Mouse (Mus musculus) forebrain, postnatal 0 days (tissue): ENCODE data around the gene Rgmb. TPM values are rescaled to one million over a fixed set of nuclear protein-coding genes. Genes with fewer than 3 reads are reported as not detected.

Experiments used
- ATAC-seq: fragments of 200-750 bp; cut with Nextera tagmentation; 2 replicates; pipeline ENCODE4 v1.8.0; 2017; ENCODE audit warnings: mild to moderate bottlenecking, moderate library complexity
- DNase-seq: peaks from one replicate; pipeline ENCODE4 v3.0.0-alpha.2; 2015
- H3K27ac ChIP-seq: fragments of 300-500 bp; sonication (generic); 2 replicates; pipeline ENCODE4 v1.5.1; 2014; ENCODE audit warnings: low read depth, mild to moderate bottlenecking, antibody characterized with exemption, low read length, moderate library complexity, mixed read lengths
- H3K27me3 ChIP-seq: fragments of 300-500 bp; sonication (generic); 2 replicates; pipeline ENCODE4 v1.6.1; 2014; ENCODE audit warnings: mild to moderate bottlenecking, low read length, mixed read lengths; ENCODE audit not compliant: insufficient read depth
- H3K36me3 ChIP-seq: fragments of 300-500 bp; sonication (generic); 2 replicates; pipeline ENCODE4 v1.6.1; 2014; ENCODE audit warnings: mild to moderate bottlenecking, moderate library complexity; ENCODE audit not compliant: insufficient read depth
- H3K4me1 ChIP-seq: fragments of 300-500 bp; sonication (generic); 2 replicates; pipeline ENCODE4 v1.6.1; 2014; ENCODE audit warnings: antibody characterized with exemption; ENCODE audit not compliant: insufficient read depth
- H3K4me2 ChIP-seq: fragments of 300-500 bp; sonication (generic); 2 replicates; pipeline ENCODE4 v1.6.1; 2014; ENCODE audit warnings: low read depth, mild to moderate bottlenecking, moderate library complexity
- H3K4me3 ChIP-seq: fragments of 300-500 bp; sonication (generic); 2 replicates; pipeline ENCODE4 v1.5.1; 2014; ENCODE audit warnings: low read depth, low read length, mixed read lengths
- H3K9ac ChIP-seq: fragments of 300-500 bp; sonication (generic); 2 replicates; pipeline ENCODE4 v1.6.1; 2014; ENCODE audit warnings: mild to moderate bottlenecking
- H3K9me3 ChIP-seq: fragments of 300-500 bp; sonication (generic); 2 replicates; pipeline ENCODE4 v1.6.1; 2016; ENCODE audit warnings: low read length
- CTCF ChIP-seq: sonication (generic); IDR thresholded peaks from 2 replicates; pipeline ENCODE4 v1.5.1; 2016; ENCODE audit warnings: antibody characterized with exemption, control low read depth, low read depth
- WGBS: fragments of 180-500 bp; shearing (Covaris S2); extraction: QIAGEN DNeasy Blood & Tissue Kit; methylation state at CpG from one replicate; pipeline ENCODE4 v1.1.7; 2014; 5-methylcytosine and 5-hydroxymethylcytosine counted together
- polyA plus RNA-seq: library from polyadenylated mRNA; unstranded; fragments of >200 nt; fragmentation: Nextera tagmentation; extraction: Ambion mirVana; gene quantifications from 2 replicates; pipeline ENCODE4 v1.2.1, GENCODE M21; 2015
- total RNA-seq: library from RNA; depleted of rRNA; stranded (reverse); fragments of >200 nt; gene quantifications from 2 replicates; pipeline ENCODE4 v1.2.3, GENCODE M21; 2014; rRNA removed

Gene Rgmb
- total and polyA plus RNA-seq, 2 experiments from 2014 or later = 48.1 to 81.4 TPM

- no peak for ATAC-seq
- H3K4me2 ChIP-seq = no peak overlapping the region
- 80% methylated on average over 5 of the region's 5 CpGs for WGBS
Observed at GRCm38 (mm10) chr17:15776349-15776748, 54.5 kb downstream of the Rgmb start.

GRCm38 (mm10) chr17:15774565-15775215 lies 56.1 kb downstream of the Rgmb start:
- Histone ChIP-seq H3K27ac (no peak overlapping the region), H3K36me3 (peaks cover 9% of the 10 kb centered on the region; the same call in 1 of the 2 replicates), H3K4me3 (no peak overlapping the region), H3K4me1 (no peaks in the 10 kb centered on the region), H3K4me2 (no peak overlapping the region), H3K9me3 (no peaks in the 10 kb centered on the region), H3K9ac (no peak overlapping the region), H3K27me3 (no peaks in the 10 kb centered on the region)
- DNase-seq (no peak), ATAC-seq (no peak)
- 78% methylated on average over 5 of the region's 5 CpGs for WGBS
- TF ChIP-seq CTCF = no peak

More at GRCm38 (mm10) chr17:15776349-15776748, 54.5 kb downstream of the Rgmb start:
- Histone ChIP-seq H3K36me3 (no peaks in the 10 kb centered on the region), H3K4me1 (no peaks in the 10 kb centered on the region), H3K27ac (no peak overlapping the region), H3K27me3 (no peaks in the 10 kb centered on the region), H3K9ac (no peak overlapping the region), H3K4me3 (no peak overlapping the region), H3K9me3 (no peaks in the 10 kb centered on the region)
- no peak for DNase-seq
- no peak for TF ChIP-seq CTCF

DNA sequence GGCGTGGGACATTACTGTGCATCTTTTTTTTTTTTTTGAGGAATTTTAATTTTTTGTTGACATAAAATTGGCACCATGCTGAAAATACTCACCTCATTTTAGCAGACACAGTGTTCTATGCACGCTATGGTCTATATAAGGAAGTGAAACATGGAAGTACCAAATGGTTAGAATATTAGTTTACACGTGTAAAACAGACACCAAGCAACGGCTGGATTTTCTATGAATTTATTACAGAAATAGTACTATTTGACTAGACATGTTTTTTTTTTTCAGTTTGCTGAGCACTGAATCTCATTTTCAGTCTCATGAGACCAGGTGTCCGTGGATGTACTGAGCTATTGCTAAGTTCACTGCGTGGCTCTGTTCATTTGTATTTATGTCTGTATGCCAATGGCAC lies 56.9 kb downstream of the Rgmb start:
- DNase-seq = no peak
- H3K4me2 ChIP-seq = no peak overlapping the region
- no peak overlapping the region for H3K4me3 ChIP-seq
- H3K9ac ChIP-seq = no peak overlapping the region
- H3K27ac ChIP-seq = no peak overlapping the region
- no peaks in the 10 kb centered on the region for H3K9me3 ChIP-seq
- H3K27me3 ChIP-seq = no peaks in the 10 kb centered on the region
- H3K4me1 ChIP-seq = no peaks in the 10 kb centered on the region
- no peak for ATAC-seq
- 71% methylated on average over 6 of the region's 6 CpGs for whole genome bisulfite sequencing
- no peak for TF ChIP-seq CTCF
- peaks cover 16% of the 10 kb centered on the region; the same call in 1 of the 2 replicates for H3K36me3 ChIP-seq

- DNase-seq (no peak), ATAC-seq (no peak)
- no peaks in the 10 kb centered on the region for H3K4me1 ChIP-seq
- H3K27ac ChIP-seq = no peak overlapping the region
- H3K9me3 ChIP-seq = no peaks in the 10 kb centered on the region
- no peak overlapping the region for H3K4me2 ChIP-seq
- no peak overlapping the region for H3K9ac ChIP-seq
- 83% methylated on average over 7 of the region's 7 CpGs for WGBS
- no peak for TF ChIP-seq CTCF
- H3K4me3 ChIP-seq = no peak overlapping the region
- no peaks in the 10 kb centered on the region for H3K27me3 ChIP-seq
- H3K36me3 ChIP-seq = peaks cover 48% of the 10 kb centered on the region
Observed at GRCm38 (mm10) chr17:15769081-15769724, 61.6 kb downstream of the Rgmb start.

DNA sequence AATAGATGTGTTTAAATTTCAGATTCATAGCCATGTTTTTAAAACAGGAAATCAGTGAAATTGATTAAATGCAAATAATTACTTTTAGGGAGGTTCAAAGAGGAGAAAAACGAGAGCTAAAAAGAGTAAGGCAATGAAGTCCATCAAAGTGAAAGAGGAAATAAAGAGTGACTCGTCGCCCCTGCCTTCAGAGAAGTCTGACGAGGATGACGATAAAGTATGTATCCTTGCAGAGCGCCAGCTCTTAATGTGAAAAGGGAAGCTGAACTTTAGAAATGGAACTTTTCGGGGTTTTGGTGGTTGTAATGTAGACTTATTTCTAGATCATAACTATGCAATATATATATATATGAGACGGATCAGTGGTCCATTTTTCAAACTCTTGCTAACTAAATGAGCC lies 69.6 kb downstream of the Rgmb start:
- ATAC-seq (no peak), DNase-seq (no peak)
- H3K27me3 ChIP-seq = no peaks in the 10 kb centered on the region
- H3K9ac ChIP-seq = no peak overlapping the region
- H3K4me1 ChIP-seq = no peaks in the 10 kb centered on the region
- H3K9me3 ChIP-seq = no peaks in the 10 kb centered on the region
- no peak for TF ChIP-seq CTCF
- peaks cover 55% of the 10 kb centered on the region for H3K36me3 ChIP-seq
- H3K4me2 ChIP-seq = no peak overlapping the region
- H3K27ac ChIP-seq = no peak overlapping the region
- no peak overlapping the region for H3K4me3 ChIP-seq
- WGBS = 93% methylated on average over 8 of the region's 8 CpGs

Other genes with a start within 250 kb of the Rgmb start
- gene Chd1, start 126.1 kb downstream of the Rgmb start, total RNA-seq = 14.5 and 20.5 TPM in 2 replicates
- gene Chd1, start 126.1 kb downstream of the Rgmb start, polyA plus RNA-seq = 9.9 and 14.2 TPM in 2 replicates